Mouse (Mus musculus): ENCODE data around the gene Tpst1. TPM values are rescaled to one million over a fixed set of nuclear protein-coding genes. Genes with fewer than 3 reads are reported as not detected.
A peak's percentile ranks its signal among the peaks of the same experiment; 100 is the strongest.

Gene Tpst1
- polyA plus RNA-seq, 2 experiments from 2014 or later: 1.8 to 3.6 TPM

DNA sequence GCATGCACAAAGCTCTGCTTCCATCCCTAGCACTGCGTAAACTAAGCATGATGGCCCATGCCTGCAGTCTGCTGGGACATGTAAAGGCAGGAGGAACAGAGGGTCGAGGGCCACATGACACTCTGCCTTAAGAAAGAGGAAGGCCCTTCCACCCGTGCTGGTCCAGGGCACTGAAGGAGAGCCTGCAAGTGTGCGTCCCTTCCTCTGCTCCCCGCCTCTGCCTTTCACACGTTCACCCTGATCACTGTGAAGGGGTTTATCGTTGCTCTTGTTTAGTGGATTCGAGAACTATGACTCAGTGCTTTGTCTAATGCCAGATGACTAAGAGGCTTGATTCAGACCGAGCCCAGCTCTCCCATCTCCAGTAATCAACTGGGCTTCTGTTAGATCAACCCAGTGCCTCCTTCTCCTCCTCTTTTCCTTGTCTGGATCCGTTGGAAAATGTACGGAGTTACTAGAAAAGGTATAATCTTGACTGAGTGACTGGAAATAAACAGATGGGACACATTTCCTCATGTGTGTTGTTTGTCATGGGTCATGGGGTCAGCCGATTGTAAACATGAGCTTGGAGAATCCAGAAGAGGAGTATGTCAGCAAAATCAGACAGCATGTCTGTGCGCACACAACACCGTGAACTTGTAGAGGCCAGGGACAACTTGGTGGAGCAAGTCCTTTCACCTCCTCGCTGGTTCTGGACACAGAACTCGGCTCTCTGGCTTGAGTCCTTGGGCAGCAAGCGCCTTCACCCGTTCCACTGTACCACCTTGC, 16.7 kb downstream of the Tpst1 start:
- ATAC-seq: no peak

DNA sequence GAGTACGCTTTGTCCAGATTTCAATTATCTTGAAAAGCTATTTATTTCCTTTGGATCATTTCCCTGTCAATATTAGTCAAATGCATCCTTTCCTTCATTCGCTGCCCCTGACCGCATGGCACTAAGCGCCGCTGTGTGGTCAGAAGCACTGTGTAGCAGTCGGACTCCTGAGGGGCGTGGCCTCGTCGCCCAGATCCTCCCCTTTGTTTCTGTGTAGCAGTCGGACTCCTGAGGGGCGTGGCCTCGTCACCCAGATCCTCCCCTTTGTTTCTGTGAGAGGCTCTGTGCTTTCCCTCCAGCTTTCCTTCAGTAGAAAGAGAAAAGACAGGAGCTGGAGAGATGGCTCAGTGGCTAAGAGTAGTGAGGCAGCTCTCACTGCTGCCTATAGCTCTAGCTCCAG, 23.6 kb downstream of the Tpst1 start:
- no peak for ATAC-seq

GRCm38 (mm10) chr5:130097837-130098236, 24.7 kb downstream of the Tpst1 start:
- ATAC-seq: no peak

DNA sequence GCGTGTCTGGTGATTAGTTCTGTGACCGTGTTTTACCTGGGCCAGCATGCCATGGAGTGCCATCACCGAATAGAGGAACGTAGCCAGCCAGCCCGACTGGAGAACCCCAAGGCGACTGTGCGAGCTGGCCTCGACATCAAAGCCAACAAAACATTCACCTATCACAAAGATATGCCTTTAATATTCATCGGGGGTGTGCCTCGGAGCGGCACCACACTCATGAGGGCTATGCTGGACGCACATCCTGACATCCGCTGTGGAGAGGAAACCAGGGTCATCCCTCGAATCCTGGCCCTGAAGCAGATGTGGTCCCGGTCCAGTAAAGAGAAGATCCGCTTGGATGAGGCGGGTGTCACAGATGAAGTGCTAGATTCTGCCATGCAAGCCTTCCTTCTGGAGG, 28.6 kb downstream of the Tpst1 start:
- no peak for ATAC-seq

DNA sequence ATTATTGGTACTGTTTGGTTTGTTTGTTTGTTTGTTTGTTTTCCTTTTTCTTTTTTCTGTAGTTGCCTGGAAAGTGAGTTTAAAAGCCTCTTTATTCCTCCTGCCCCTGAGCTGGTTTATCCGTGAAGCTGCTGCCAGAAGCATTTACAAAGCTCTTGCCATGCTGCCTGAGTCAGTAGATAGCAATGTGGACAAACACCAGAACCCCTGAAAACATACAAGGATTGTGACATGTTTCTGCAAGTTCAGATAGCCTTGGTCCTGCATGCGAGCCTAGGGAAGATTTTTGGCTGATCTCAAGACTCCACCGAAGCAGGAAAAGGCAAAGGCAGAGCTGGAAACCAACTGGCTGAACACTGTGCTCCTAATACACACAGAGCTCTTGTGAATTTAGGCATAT, 36.2 kb downstream of the Tpst1 start:
- no peak for ATAC-seq

DNA sequence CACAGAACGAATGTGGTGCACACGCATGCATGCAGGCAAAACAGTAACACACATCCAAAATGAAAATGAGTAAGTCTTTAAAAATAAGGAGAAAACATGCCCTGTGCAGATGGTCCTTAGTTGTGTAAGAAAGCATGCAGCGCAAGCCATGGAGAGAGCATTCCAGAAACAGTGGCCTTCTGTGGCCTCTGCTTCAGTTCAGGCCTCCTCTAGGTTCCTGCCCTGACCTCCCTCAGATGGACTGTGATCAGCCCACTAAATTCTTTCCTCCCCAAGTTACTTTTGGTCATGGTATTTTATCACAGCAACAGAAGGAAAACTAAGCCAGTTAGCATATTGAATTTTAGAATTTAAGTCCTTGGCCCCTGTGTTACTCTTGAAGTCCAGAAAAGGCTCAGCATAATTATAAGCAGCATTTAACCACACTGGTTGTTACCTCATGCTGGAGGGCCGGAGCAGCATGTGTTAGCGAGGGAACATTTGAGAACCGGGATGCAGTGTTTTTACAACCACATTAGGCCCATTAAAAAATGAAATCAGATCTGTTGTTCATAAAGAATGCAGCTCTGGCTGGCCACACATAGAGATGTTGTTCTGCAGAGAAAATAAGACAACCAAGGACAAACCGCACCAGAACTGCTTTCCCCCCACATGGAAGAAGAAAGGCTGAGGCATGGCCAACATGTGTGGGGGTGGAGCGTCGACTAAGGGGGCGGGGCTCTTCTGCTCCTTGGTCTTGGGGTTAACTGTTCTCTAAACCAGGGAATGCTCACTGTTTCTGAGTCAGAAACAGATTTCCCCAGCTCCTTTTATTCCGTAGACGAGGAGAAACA, 37.7 kb downstream of the Tpst1 start:
- ATAC-seq: no peak

GRCm38 (mm10) chr5:130112653-130113052, 39.5 kb downstream of the Tpst1 start:
- no peak for ATAC-seq

- ATAC-seq: no peak
These were observed 43.0 kb downstream of the Tpst1 start for GRCm38 (mm10) chr5:130116116-130116515.

DNA sequence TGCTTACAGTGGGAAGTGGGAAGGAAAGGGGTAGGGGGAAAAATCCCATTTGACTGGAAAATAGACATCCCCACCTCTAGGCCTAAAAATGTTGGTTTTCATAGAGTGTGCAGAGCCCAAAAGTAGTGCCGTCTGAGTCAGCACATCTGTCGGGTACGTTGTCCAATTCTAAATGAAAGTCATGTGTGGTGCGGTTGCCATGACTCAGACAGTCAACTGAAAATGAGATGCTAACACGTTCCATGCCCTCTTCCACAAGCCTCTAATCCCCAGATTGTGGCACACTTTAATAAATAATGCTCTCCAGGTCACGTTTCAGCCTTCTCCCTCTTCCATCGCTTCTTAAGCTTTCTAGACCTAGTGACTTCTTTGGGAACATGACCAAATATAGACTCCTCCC, 43.7 kb downstream of the Tpst1 start:
- no peak for ATAC-seq

DNA sequence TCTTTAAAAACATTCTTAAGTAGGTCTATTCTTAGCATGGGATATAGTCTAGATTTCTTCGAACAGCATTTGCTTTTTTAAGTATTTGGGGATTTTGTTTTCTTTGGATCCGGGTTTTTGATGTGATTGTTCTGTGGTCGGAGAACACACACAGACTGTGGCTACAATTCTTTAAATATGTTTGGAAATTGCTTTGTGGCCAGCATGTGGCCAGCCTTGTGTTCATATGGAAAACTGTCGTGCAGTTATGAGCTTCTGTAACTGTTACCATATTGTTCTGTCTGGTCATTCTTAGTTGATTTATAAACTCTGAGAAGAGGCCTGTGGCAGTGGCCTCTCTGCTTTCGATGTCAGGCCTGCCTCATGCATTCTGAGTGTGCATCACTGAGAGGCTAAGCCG, 44.8 kb downstream of the Tpst1 start:
- no peak for ATAC-seq

DNA sequence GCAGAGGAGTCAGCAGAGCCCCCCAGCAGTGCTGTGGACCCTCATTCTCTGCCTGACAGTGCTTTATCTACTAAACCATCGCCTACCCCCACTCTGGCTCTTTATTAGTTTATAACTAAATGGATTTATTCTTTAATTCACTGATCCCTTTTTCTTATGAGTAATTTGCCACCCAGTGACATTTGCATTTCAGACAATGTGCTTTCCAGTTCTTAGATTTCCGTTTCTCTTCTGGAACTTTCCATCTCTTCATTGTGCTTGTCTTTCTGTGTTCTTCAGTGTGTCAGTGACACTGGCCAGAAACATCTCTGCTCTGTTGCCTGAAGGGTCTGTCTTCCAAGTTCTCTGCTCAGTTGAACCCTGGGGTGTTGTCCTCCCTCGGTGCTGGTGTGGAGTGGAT, 46.1 kb downstream of the Tpst1 start:
- ATAC-seq: no peak

GRCm38 (mm10) chr5:130120070-130120736, 47.1 kb downstream of the Tpst1 start:
- ATAC-seq: no peak

DNA sequence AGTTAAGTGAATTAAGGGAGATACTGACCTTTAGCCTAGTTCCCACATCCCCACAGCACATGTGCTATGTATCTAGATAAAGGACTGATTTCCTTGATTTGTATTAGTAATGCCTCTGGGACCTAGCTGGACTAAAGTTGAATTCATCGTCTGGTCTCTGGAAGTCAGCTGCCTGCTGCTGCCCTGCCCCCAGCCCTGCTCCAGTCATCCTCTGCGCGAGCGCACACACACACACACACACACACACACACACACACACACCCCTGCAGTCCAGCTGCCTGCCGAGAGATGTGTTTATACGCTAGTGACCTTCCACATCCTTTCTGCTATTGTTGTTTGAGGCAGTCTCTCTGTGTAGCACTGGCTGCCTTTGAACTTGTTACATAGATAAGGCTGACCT, 47.8 kb downstream of the Tpst1 start:
- ATAC-seq: no peak

- no peak for ATAC-seq
These were observed 49.2 kb downstream of the Tpst1 start for GRCm38 (mm10) chr5:130122355-130122754.

- no peak for ATAC-seq
These were observed 51.1 kb downstream of the Tpst1 start for GRCm38 (mm10) chr5:130124271-130124670.

DNA sequence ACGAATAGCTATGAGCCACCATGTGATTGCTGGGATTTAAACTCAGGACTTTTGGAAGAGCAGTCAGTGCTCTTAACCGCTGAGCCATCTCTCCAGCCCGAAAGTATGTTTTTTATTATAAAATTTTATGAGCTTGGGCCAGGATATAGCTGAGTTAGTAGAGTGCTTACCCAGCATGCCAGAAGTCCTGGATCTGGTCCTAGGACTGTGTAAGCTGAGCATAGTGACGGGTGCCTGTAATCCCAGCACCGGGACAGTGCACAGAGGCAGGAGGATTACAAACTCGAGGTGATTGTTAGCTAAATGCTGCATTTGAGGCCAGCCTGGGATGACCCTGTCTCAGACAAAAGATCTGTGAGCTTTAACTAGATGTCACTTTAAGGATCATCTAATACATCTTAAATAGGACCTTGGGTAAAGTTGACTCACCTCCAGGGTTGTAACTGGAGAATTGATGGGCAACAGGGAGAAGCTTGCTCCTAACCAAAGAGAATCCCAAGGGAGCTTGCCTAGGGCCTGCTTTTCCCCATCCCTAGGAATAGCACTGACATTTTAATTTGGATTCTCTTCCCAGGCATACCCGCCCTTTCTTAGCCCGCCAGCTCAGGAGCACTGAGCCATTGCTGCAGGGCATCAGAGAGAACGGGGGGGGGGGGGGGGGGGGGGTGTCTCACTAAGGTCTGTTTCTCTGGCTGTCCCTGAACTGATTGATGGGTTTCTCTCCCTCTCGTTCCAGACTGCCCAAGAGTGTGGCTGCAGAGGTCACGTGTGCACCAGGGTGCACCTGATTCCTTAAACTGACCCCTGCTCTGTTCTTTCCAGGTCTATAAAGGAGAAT, 55.8 kb downstream of the Tpst1 start:
- ATAC-seq: no peak

GRCm38 (mm10) chr5:130129524-130129793, 56.3 kb downstream of the Tpst1 start:
- ATAC-seq: peak; percentile 68

DNA sequence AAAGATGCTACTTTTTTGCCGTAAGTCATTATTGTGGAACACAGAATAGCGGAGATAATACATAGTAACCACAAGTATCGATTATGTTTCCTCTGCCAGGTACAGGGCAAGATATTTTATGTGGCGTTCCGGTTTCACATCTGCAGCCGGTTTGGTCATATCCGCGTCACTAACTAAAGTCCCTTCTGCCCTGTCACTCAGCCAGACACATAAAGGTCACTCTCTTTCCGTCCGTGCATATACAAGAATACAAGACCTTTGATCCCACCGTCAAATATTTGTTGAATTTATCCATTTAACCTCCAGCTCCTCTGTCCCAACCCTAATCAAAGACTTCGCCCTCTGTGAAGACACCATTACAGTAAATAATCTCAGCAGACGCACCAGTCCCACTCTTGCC, 63.5 kb downstream of the Tpst1 start:
- ATAC-seq: no peak

- peak; percentile 24 for ATAC-seq
These were observed 66.3 kb downstream of the Tpst1 start for GRCm38 (mm10) chr5:130139393-130139792.

DNA sequence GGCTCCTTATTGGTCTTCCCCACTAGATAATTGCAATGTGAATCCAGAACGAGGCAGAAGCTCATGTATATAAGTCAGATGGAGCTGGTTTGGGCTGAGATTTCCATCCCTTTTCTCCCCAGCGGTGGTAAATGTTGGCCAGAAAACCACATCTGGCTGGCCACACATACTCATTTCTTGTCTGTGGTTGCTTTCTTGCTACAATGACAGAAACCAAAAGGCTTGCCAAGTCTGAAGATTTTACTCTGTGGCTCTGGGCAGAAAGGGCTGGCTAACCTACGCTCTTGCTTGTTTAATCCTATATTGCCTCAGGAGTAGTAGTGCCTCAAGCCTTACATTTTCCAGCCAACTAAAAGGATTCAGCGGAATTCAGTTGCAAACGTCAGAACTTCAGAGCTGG, 68.0 kb downstream of the Tpst1 start:
- ATAC-seq: no peak

DNA sequence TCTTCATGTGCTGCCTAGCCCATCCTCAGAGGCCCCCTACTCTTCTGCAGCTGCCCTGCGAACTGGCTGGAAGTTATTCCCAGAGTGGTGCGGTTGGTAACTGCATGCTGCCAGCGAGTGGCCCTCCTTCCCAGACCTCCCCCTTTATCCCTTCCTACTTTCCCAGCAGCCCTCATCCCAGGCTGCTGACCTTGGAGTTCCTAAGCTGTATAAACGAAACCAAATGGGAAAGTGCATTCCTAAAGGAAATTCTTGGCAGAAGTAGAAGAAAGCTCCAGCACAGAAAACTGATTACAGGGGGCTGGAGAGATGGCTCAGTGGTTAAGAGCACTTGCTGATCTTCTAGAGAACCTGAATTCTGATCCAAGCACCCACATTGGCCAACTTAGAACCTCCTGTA, 68.9 kb downstream of the Tpst1 start:
- ATAC-seq: no peak

DNA sequence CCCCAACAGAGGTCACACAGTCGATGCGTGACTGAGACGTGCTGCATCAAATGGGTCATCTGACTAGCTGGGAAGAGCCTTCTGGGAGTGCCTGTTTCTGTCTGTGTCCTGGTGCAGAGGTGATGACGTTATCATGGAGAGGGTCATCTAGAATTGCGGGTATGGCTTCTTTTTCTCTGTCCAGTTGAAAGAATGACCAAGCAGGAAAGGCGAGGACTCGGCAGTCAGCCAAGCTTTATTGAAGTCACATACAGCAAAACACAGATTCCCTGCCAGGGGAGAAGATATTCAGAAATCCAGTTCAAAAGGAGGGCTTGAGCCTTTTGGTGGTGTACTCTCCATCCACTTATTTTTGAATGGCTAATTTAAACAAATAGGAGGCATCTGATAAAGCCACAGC, 70.0 kb downstream of the Tpst1 start:
- ATAC-seq: no peak

DNA sequence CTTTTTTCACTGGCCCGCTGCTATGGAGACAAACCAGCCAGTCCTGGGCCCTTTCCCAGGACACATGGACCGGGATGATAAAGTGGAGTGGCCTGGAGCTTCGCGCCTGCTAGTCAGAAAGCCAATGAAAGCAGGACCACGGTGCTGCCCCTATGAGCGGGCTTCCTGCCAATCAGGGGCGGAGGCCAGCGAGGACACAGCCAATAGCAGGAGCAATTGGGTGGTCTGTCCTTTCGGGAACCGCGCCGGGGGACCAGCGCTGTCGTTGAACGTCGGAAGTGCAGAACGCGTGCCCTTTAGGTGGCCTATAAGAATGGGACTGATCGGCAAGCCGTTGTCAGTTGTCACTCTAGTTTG, 70.8 kb downstream of the Tpst1 start:
- peak; percentile 35 for ATAC-seq
